Mouse (Mus musculus) adrenal gland, postnatal 14 days (tissue): Measurements from ENCODE around the gene Olfr312. TPM values are rescaled to one million over a fixed set of nuclear protein-coding genes. Genes with fewer than 3 reads are reported as not detected.

Source experiments
- DNase-seq: peaks from one replicate; pipeline ENCODE4 v3.0.0; 2021; ENCODE audit warnings: mixed read lengths
- total RNA-seq: library from RNA; stranded (reverse); gene quantifications from 2 replicates; pipeline ENCODE4 v1.2.3, GENCODE M21; 2021

Gene Olfr312
- total RNA-seq, 1 experiment from 2014 or later, result not detected

GRCm38 (mm10) chr11:58860744-58861143, 31.7 kb downstream of the Olfr312 start:
- no peak for DNase-seq

- DNase-seq, result peak; percentile 91
Measured at GRCm38 (mm10) chr11:58867039-58867953, 38.3 kb downstream of the Olfr312 start, which contains the start of gene 2810021J22Rik. 2810021J22Rik (plus strand) TSS chr11:58867216.

GRCm38 (mm10) chr11:58867954-58868330, 38.9 kb downstream of the Olfr312 start:
- no peak for DNase-seq

GRCm38 (mm10) chr11:58870961-58871360, 41.9 kb downstream of the Olfr312 start:
- DNase-seq, result peak; percentile 56

- DNase-seq, result no peak
Measured at GRCm38 (mm10) chr11:58883756-58884155, 54.7 kb downstream of the Olfr312 start.

Other genes starting within 250 kb of the Olfr312 start
- not detected in 2 replicates for gene Olfr324, start 234.1 kb upstream of the Olfr312 start, total RNA-seq
- gene 2210407C18Rik, start 213.2 kb upstream of the Olfr312 start, total RNA-seq, result not detected in 2 replicates
- gene Olfr323, start 198.7 kb upstream of the Olfr312 start, total RNA-seq, result not detected in 2 replicates
- 0.49 and 1.3 TPM in 2 replicates for gene Trim58, start 188.8 kb upstream of the Olfr312 start, total RNA-seq
- gene Olfr322, start 170.5 kb upstream of the Olfr312 start, total RNA-seq, result not detected in 2 replicates
- not detected in 2 replicates for gene Olfr320, start 148.1 kb upstream of the Olfr312 start, total RNA-seq
- gene Olfr319, start 130.1 kb upstream of the Olfr312 start, total RNA-seq, result not detected in 2 replicates
- not detected in 2 replicates for gene Olfr318, start 105.2 kb upstream of the Olfr312 start, total RNA-seq
- gene Olfr317, start 90.0 kb upstream of the Olfr312 start, total RNA-seq, result not detected in 2 replicates
- gene Olfr316, start 76.5 kb upstream of the Olfr312 start, total RNA-seq, result not detected in 2 replicates
- gene Olfr315, start 56.0 kb upstream of the Olfr312 start, total RNA-seq, result not detected in 2 replicates
- gene Olfr314, start 46.3 kb upstream of the Olfr312 start, total RNA-seq, result not detected in 2 replicates
- 4.2 and 4.9 TPM in 2 replicates for gene Fam183b, start 27.3 kb upstream of the Olfr312 start, total RNA-seq
- gene Olfr313, start 14.2 kb upstream of the Olfr312 start, total RNA-seq, result not detected in 2 replicates
- not detected in 2 replicates for gene Olfr311, start 10.0 kb downstream of the Olfr312 start, total RNA-seq
- gene Gm12258, start 17.9 kb downstream of the Olfr312 start, total RNA-seq, result 4.4 and 6.3 TPM in 2 replicates
- gene 2810021J22Rik, start 38.0 kb downstream of the Olfr312 start, total RNA-seq, result 5.3 and 7.6 TPM in 2 replicates
- 5.2 and 6.0 TPM in 2 replicates for gene Zfp39, start 75.0 kb downstream of the Olfr312 start, total RNA-seq
- 0.26 and 3.4 TPM in 2 replicates for gene Btnl10, start 88.7 kb downstream of the Olfr312 start, total RNA-seq
- gene Rnf187, start 109.7 kb downstream of the Olfr312 start, total RNA-seq, result 147 and 153 TPM in 2 replicates
- 16.4 and 23.5 TPM in 2 replicates for gene Hist3h2ba, start 119.7 kb downstream of the Olfr312 start, total RNA-seq
- 24.4 and 26.8 TPM in 2 replicates for gene Hist3h2a, start 125.4 kb downstream of the Olfr312 start, total RNA-seq
- 0.11 TPM in 1 of 2 replicates, not detected in the other for gene Trim17, start 125.4 kb downstream of the Olfr312 start, total RNA-seq
- gene Trim11, start 148.9 kb downstream of the Olfr312 start, total RNA-seq, result 25.5 and 29.9 TPM in 2 replicates